8 mouse cellular contexts compared by ENCODE assay signal in genomic region chr1:86520361-86520760, GRCm38 (mm10). TPM values are rescaled to one million over a fixed set of nuclear protein-coding genes. Genes with fewer than 3 reads are reported as not detected.
A peak's percentile ranks its signal among the peaks of the same experiment; 100 is the strongest.
DNase-seq lines count a peak whose midpoint lies in the region; ATAC-seq lines count a peak whose summit lies in the region.

No protein-coding gene starts in this region.

- H3K9ac ChIP-seq in forebrain, embryonic 13.5 days: no peak overlapping the region
- H3K9ac ChIP-seq in midbrain, embryonic 11.5 days (ENCODE audit: low read length): no peak overlapping the region
- no peak overlapping the region for H3K9ac ChIP-seq in midbrain, embryonic 14.5 days (replicated peaks; ENCODE audit: low read length)

- no peak overlapping the region for H3K4me3 ChIP-seq in forebrain, embryonic 10.5 days
- H3K4me3 ChIP-seq in forebrain, embryonic 13.5 days: no peak overlapping the region
- no peak overlapping the region for H3K4me3 ChIP-seq in midbrain, embryonic 11.5 days (ENCODE audit: low read depth, low read length)
- H3K4me3 ChIP-seq in midbrain, embryonic 14.5 days (replicated peaks; ENCODE audit: low read depth, low read length): no peak overlapping the region

- DNase-seq in forebrain, embryonic 10.5 days (ENCODE audit: extremely low spot score, low spot score): peak; percentile 61
- DNase-seq in midbrain, embryonic 11.5 days (ENCODE audit: low spot score, missing footprints): peak; percentile 87
- no peak for DNase-seq in midbrain, embryonic 14.5 days
- DNase-seq in embryo, embryonic 10.5 days (ENCODE audit: low spot score): peak; percentile 81
- DNase-seq in lung, postnatal 36 days: peak; percentile 74
- no peak for DNase-seq in right cerebral cortex, postnatal 10 days (ENCODE audit: low spot score in 2 of 2)

- H3K27me3 ChIP-seq in forebrain, embryonic 10.5 days (ENCODE audit: poor library complexity, severe bottlenecking): peaks cover 7% of the 10 kb centered on the region
- H3K27me3 ChIP-seq in forebrain, embryonic 13.5 days: no peaks in the 10 kb centered on the region
- H3K27me3 ChIP-seq in midbrain, embryonic 11.5 days (ENCODE audit: control insufficient read depth, insufficient read depth, low read length): no peaks in the 10 kb centered on the region
- H3K27me3 ChIP-seq in midbrain, embryonic 14.5 days (ENCODE audit: control insufficient read depth, insufficient read depth, low read length): no peaks in the 10 kb centered on the region

- ATAC-seq in forebrain, embryonic 13.5 days: no peak
- ATAC-seq in midbrain, embryonic 11.5 days (ENCODE audit: low FRiP score): no peak
- no peak for ATAC-seq in midbrain, embryonic 14.5 days (ENCODE audit: low FRiP score, low TSS enrichment)
- no peak for ATAC-seq in megakaryocyte, adult 5-6 weeks (ENCODE audit: poor library complexity, severe bottlenecking)

- 41% methylated on average over 7 of the region's 7 CpGs for WGBS in forebrain, embryonic 10.5 days
- 38% methylated on average over 7 of the region's 7 CpGs for WGBS in forebrain, embryonic 13.5 days
- WGBS in midbrain, embryonic 11.5 days: 41% methylated on average over 7 of the region's 7 CpGs
- WGBS in midbrain, embryonic 14.5 days: 39% methylated on average over 7 of the region's 7 CpGs

- H3K27ac ChIP-seq in forebrain, embryonic 10.5 days: peak overlapping the region; percentile 2; the same call in 1 of the 2 replicates
- H3K27ac ChIP-seq in forebrain, embryonic 13.5 days: no peak overlapping the region
- H3K27ac ChIP-seq in midbrain, embryonic 11.5 days (ENCODE audit: low read depth, low read length): no peak overlapping the region
- no peak overlapping the region for H3K27ac ChIP-seq in midbrain, embryonic 14.5 days (replicated peaks; ENCODE audit: low read depth, low read length)

- peaks cover 30% of the 10 kb centered on the region for H3K4me1 ChIP-seq in forebrain, embryonic 10.5 days
- H3K4me1 ChIP-seq in forebrain, embryonic 13.5 days: peaks cover 15% of the 10 kb centered on the region
- H3K4me1 ChIP-seq in midbrain, embryonic 11.5 days (ENCODE audit: control insufficient read depth, insufficient read depth, low read length): peaks cover 9% of the 10 kb centered on the region
- H3K4me1 ChIP-seq in midbrain, embryonic 14.5 days (ENCODE audit: control insufficient read depth, insufficient read depth, low read length): peaks cover 14% of the 10 kb centered on the region

- H3K4me2 ChIP-seq in forebrain, embryonic 13.5 days: no peak overlapping the region
- H3K4me2 ChIP-seq in midbrain, embryonic 11.5 days: no peak overlapping the region
- H3K4me2 ChIP-seq in midbrain, embryonic 14.5 days (ENCODE audit: low read length): no peak overlapping the region

- H3K9me3 ChIP-seq in forebrain, embryonic 10.5 days: no peaks in the 10 kb centered on the region
- H3K9me3 ChIP-seq in forebrain, embryonic 13.5 days (replicated peaks): no peaks in the 10 kb centered on the region
- no peaks in the 10 kb centered on the region for H3K9me3 ChIP-seq in midbrain, embryonic 11.5 days (ENCODE audit: control insufficient read depth, low read length)
- no peaks in the 10 kb centered on the region for H3K9me3 ChIP-seq in midbrain, embryonic 14.5 days (ENCODE audit: control insufficient read depth, low read length)

- H3K36me3 ChIP-seq in forebrain, embryonic 10.5 days (replicated peaks): no peaks in the 10 kb centered on the region
- H3K36me3 ChIP-seq in forebrain, embryonic 13.5 days (ENCODE audit: poor library complexity, severe bottlenecking): no peaks in the 10 kb centered on the region
- no peaks in the 10 kb centered on the region for H3K36me3 ChIP-seq in midbrain, embryonic 11.5 days (ENCODE audit: control insufficient read depth, insufficient read depth, low read length)
- H3K36me3 ChIP-seq in midbrain, embryonic 14.5 days (ENCODE audit: control insufficient read depth, insufficient read depth, low read length): no peaks in the 10 kb centered on the region

RNA-seq across cellular contexts. Expression of gene Ptma, which starts 6.2 kb away (rescaled TPM):
- 2,941 and 3,273 TPM in 2 replicates for polyA plus RNA-seq in forebrain, embryonic 10.5 days (2016; fragmentation: Nextera tagmentation; extraction: Ambion mirVana)
- polyA plus RNA-seq in forebrain, embryonic 13.5 days (2015; fragmentation: Nextera tagmentation; extraction: Ambion mirVana): 2,754 and 3,239 TPM in 2 replicates
- 3,090 and 3,352 TPM in 2 replicates for polyA plus RNA-seq in midbrain, embryonic 11.5 days (2014; fragmentation: Nextera tagmentation; extraction: Ambion mirVana)
- 2,168 and 2,208 TPM in 2 replicates for polyA plus RNA-seq in midbrain, embryonic 14.5 days (2014; fragmentation: Nextera tagmentation; extraction: Ambion mirVana)
- 3,234 and 3,618 TPM in 2 replicates for total RNA-seq in megakaryocyte, adult 5-6 weeks (2015)
- total RNA-seq in megakaryocyte, adult 5-6 weeks (2017): 4,288 and 4,305 TPM in 2 replicates

Comparison
In these comparisons a context has a peak if more than half of its experiments do, and no peak if none do; other contexts are left out.
1. DNase-seq: peak in forebrain, embryonic 10.5 days (single experiment), midbrain, embryonic 11.5 days (single experiment), embryo, embryonic 10.5 days (single experiment) and lung, postnatal 36 days (single experiment); none in midbrain, embryonic 14.5 days (single experiment) and right cerebral cortex, postnatal 10 days (0 of 2).